Mouse (Mus musculus) ES-E14 (cell line): ENCODE measurements at regions not wholly inside any gene's neighbourhood (a gene's known extent, or its start where the extent isn't known, plus 50 kb on each side); places are given as distances from the start of the nearest gene placed in this dataset.

Experiments used
- ZC3H11A ChIP-seq: IDR thresholded peaks from 2 replicates; pipeline ENCODE4 v1.6.1; 2012; ENCODE audit warnings: low read depth, mild to moderate bottlenecking, inconsistent platforms, low read length, borderline replicate concordance
- ZNF384 ChIP-seq: IDR thresholded peaks from 2 replicates; pipeline ENCODE4 v1.6.1; 2012; ENCODE audit warnings: low read depth, low read length, inconsistent platforms

- TF ChIP-seq ZC3H11A (no peak), ZNF384 (no peak)
Observed at GRCm38 (mm10) chr10:67658005-67658545, 109.3 kb upstream of the Ado start.
